Mouse (Mus musculus) liver, postnatal 0 days (tissue): ENCODE measurements around the gene Lrrc20.

ENCODE experiments used
- CTCF ChIP-seq: sonication (generic); IDR thresholded peaks from 2 replicates; pipeline ENCODE4 v1.5.1; 2016; ENCODE audit warnings: antibody characterized with exemption, low read depth
- EP300 ChIP-seq: IDR thresholded peaks from 2 replicates; pipeline ENCODE4 v1.6.1; 2016; ENCODE audit warnings: antibody characterized with exemption, low read depth, mild to moderate bottlenecking

DNA sequence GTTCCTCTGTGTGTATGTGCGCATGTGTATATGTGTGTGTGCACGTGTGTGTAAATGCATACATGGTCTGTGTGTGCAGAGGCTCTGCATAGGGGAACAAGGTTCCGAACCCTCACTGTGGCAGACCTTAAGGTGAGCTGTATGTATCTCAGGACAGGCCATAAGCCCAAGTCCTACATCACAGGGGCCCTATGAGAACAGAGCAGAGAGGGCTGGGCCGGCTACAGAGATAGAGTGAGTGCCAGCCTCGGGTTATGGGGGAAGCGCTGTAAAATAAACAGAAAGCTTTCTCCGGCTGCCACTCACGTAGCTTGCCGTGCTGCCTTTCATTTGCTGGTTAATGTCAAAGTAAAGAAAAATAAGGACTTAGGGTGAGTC lies 69.3 kb downstream of the Lrrc20 start:
- no peak for TF ChIP-seq CTCF
- no peak for TF ChIP-seq EP300
